Mouse (Mus musculus): ENCODE data around the gene Inpp5b. TPM values are rescaled to one million over a fixed set of nuclear protein-coding genes. Genes with fewer than 3 reads are reported as not detected.
A peak's percentile ranks its signal among the peaks of the same experiment; 100 is the strongest.

Inpp5b gene
- polyA plus RNA-seq, 1 experiment from 2014 or later = 23.7 TPM

- H3K4me3 ChIP-seq (ENCODE audit: low read depth, low read length) = no peak overlapping the region
- no peak for DNase-seq (ENCODE audit: low spot score)
Observed at GRCm38 (mm10) chr4:124809136-124809883, 67.7 kb downstream of the Inpp5b start.

GRCm38 (mm10) chr4:124810056-124810455 is 68.4 kb downstream of the Inpp5b start:
- no peaks in the 10 kb centered on the region for H3K9me3 ChIP-seq (ENCODE audit: control insufficient read depth, low read length)
- no peaks in the 10 kb centered on the region for H3K27me3 ChIP-seq (replicated peaks; ENCODE audit: control insufficient read depth, insufficient read depth, low read length)
- DNase-seq (ENCODE audit: low spot score) (no peak), ATAC-seq (ENCODE audit: low read depth) (no peak)
- H3K36me3 ChIP-seq (ENCODE audit: control insufficient read depth, insufficient read depth, low read length) = peaks cover 38% of the 10 kb centered on the region
- H3K4me3 ChIP-seq (ENCODE audit: low read depth, low read length) = no peak overlapping the region
- H3K9ac ChIP-seq (ENCODE audit: low read depth, low read length) = no peak overlapping the region
- 88% methylated on average over 7 of the region's 7 CpGs for WGBS
- H3K4me1 ChIP-seq (ENCODE audit: control insufficient read depth, insufficient read depth, low read length) = no peaks in the 10 kb centered on the region
- H3K4me2 ChIP-seq (ENCODE audit: low read depth, low read length) = no peak overlapping the region
- H3K27ac ChIP-seq (replicated peaks; ENCODE audit: low read depth, low read length) = no peak overlapping the region

More at GRCm38 (mm10) chr4:124809136-124809883, 67.7 kb downstream of the Inpp5b start:
- Histone ChIP-seq H3K9me3 (ENCODE audit: control insufficient read depth, low read length) (no peaks in the 10 kb centered on the region), H3K27me3 (replicated peaks; ENCODE audit: control insufficient read depth, insufficient read depth, low read length) (no peaks in the 10 kb centered on the region), H3K9ac (ENCODE audit: low read depth, low read length) (no peak overlapping the region), H3K4me2 (ENCODE audit: low read depth, low read length) (no peak overlapping the region), H3K4me1 (ENCODE audit: control insufficient read depth, insufficient read depth, low read length) (no peaks in the 10 kb centered on the region), H3K27ac (replicated peaks; ENCODE audit: low read depth, low read length) (no peak overlapping the region), H3K36me3 (ENCODE audit: control insufficient read depth, insufficient read depth, low read length) (peaks cover 42% of the 10 kb centered on the region)
- WGBS = 81% methylated on average over 8 of the region's 9 CpGs
- ATAC-seq (ENCODE audit: low read depth) = no peak

- Histone ChIP-seq H3K27me3 (replicated peaks; ENCODE audit: control insufficient read depth, insufficient read depth, low read length) (no peaks in the 10 kb centered on the region), H3K4me1 (ENCODE audit: control insufficient read depth, insufficient read depth, low read length) (no peaks in the 10 kb centered on the region), H3K9me3 (ENCODE audit: control insufficient read depth, low read length) (no peaks in the 10 kb centered on the region), H3K9ac (ENCODE audit: low read depth, low read length) (no peak overlapping the region), H3K36me3 (ENCODE audit: control insufficient read depth, insufficient read depth, low read length) (peaks cover 27% of the 10 kb centered on the region), H3K4me3 (ENCODE audit: low read depth, low read length) (no peak overlapping the region), H3K4me2 (ENCODE audit: low read depth, low read length) (no peak overlapping the region), H3K27ac (replicated peaks; ENCODE audit: low read depth, low read length) (no peak overlapping the region)
- WGBS = 53% methylated on average over 8 of the region's 9 CpGs
- ATAC-seq (ENCODE audit: low read depth) (no peak), DNase-seq (ENCODE audit: low spot score) (no peak)
Observed at GRCm38 (mm10) chr4:124811347-124811975, 69.8 kb downstream of the Inpp5b start.

- no peak overlapping the region for H3K4me3 ChIP-seq (ENCODE audit: low read depth, low read length)
- 93% methylated on average over 11 of the region's 11 CpGs for whole genome bisulfite sequencing
Observed at GRCm38 (mm10) chr4:124815901-124816300, 74.3 kb downstream of the Inpp5b start.

GRCm38 (mm10) chr4:124817803-124818202 is 76.2 kb downstream of the Inpp5b start:
- WGBS = 30% methylated on average over 6 of the region's 6 CpGs
- Histone ChIP-seq H3K9me3 (ENCODE audit: control insufficient read depth, low read length) (no peaks in the 10 kb centered on the region), H3K27ac (replicated peaks; ENCODE audit: low read depth, low read length) (no peak overlapping the region), H3K4me1 (ENCODE audit: control insufficient read depth, insufficient read depth, low read length) (no peaks in the 10 kb centered on the region), H3K4me3 (ENCODE audit: low read depth, low read length) (no peak overlapping the region), H3K4me2 (ENCODE audit: low read depth, low read length) (no peak overlapping the region), H3K9ac (ENCODE audit: low read depth, low read length) (no peak overlapping the region), H3K27me3 (replicated peaks; ENCODE audit: control insufficient read depth, insufficient read depth, low read length) (no peaks in the 10 kb centered on the region), H3K36me3 (ENCODE audit: control insufficient read depth, insufficient read depth, low read length) (peaks cover 31% of the 10 kb centered on the region)
- ATAC-seq (ENCODE audit: low read depth) = peak; percentile 57; the same call in 1 of the 2 replicates
- peak; percentile 51 for DNase-seq (ENCODE audit: low spot score)

More at GRCm38 (mm10) chr4:124815901-124816300, 74.3 kb downstream of the Inpp5b start:
- H3K4me1 ChIP-seq (ENCODE audit: control insufficient read depth, insufficient read depth, low read length) = no peaks in the 10 kb centered on the region
- DNase-seq (ENCODE audit: low spot score) (no peak), ATAC-seq (ENCODE audit: low read depth) (no peak)
- H3K36me3 ChIP-seq (ENCODE audit: control insufficient read depth, insufficient read depth, low read length) = peaks cover 21% of the 10 kb centered on the region
- H3K27ac ChIP-seq (replicated peaks; ENCODE audit: low read depth, low read length) = no peak overlapping the region
- no peak overlapping the region for H3K9ac ChIP-seq (ENCODE audit: low read depth, low read length)
- no peaks in the 10 kb centered on the region for H3K27me3 ChIP-seq (replicated peaks; ENCODE audit: control insufficient read depth, insufficient read depth, low read length)
- H3K9me3 ChIP-seq (ENCODE audit: control insufficient read depth, low read length) = no peaks in the 10 kb centered on the region
- no peak overlapping the region for H3K4me2 ChIP-seq (ENCODE audit: low read depth, low read length)

- Histone ChIP-seq H3K27ac (replicated peaks; ENCODE audit: low read depth, low read length) (no peak overlapping the region), H3K9ac (ENCODE audit: low read depth, low read length) (no peak overlapping the region), H3K4me1 (ENCODE audit: control insufficient read depth, insufficient read depth, low read length) (no peaks in the 10 kb centered on the region), H3K4me2 (ENCODE audit: low read depth, low read length) (no peak overlapping the region), H3K9me3 (ENCODE audit: control insufficient read depth, low read length) (no peaks in the 10 kb centered on the region), H3K4me3 (ENCODE audit: low read depth, low read length) (no peak overlapping the region), H3K27me3 (replicated peaks; ENCODE audit: control insufficient read depth, insufficient read depth, low read length) (no peaks in the 10 kb centered on the region), H3K36me3 (ENCODE audit: control insufficient read depth, insufficient read depth, low read length) (peaks cover 41% of the 10 kb centered on the region)
- WGBS = 91% methylated on average over 4 of the region's 4 CpGs
- ATAC-seq (ENCODE audit: low read depth) (no peak), DNase-seq (ENCODE audit: low spot score) (no peak)
Observed at GRCm38 (mm10) chr4:124818832-124819231, 77.2 kb downstream of the Inpp5b start.

- DNase-seq (ENCODE audit: low spot score) (no peak), ATAC-seq (ENCODE audit: low read depth) (no peak)
- no peak overlapping the region for H3K4me2 ChIP-seq (ENCODE audit: low read depth, low read length)
- H3K27me3 ChIP-seq (replicated peaks; ENCODE audit: control insufficient read depth, insufficient read depth, low read length) = no peaks in the 10 kb centered on the region
- H3K9me3 ChIP-seq (ENCODE audit: control insufficient read depth, low read length) = no peaks in the 10 kb centered on the region
- no peak overlapping the region for H3K9ac ChIP-seq (ENCODE audit: low read depth, low read length)
- H3K4me3 ChIP-seq (ENCODE audit: low read depth, low read length) = no peak overlapping the region
- no peaks in the 10 kb centered on the region for H3K4me1 ChIP-seq (ENCODE audit: control insufficient read depth, insufficient read depth, low read length)
- 88% methylated on average over 6 of the region's 6 CpGs for WGBS
- no peak overlapping the region for H3K27ac ChIP-seq (replicated peaks; ENCODE audit: low read depth, low read length)
- H3K36me3 ChIP-seq (ENCODE audit: control insufficient read depth, insufficient read depth, low read length) = peaks cover 87% of the 10 kb centered on the region
Observed at GRCm38 (mm10) chr4:124824967-124825366, 83.3 kb downstream of the Inpp5b start.

- Histone ChIP-seq H3K4me2 (ENCODE audit: low read depth, low read length) (no peak overlapping the region), H3K9me3 (ENCODE audit: control insufficient read depth, low read length) (no peaks in the 10 kb centered on the region), H3K27ac (replicated peaks; ENCODE audit: low read depth, low read length) (no peak overlapping the region), H3K9ac (ENCODE audit: low read depth, low read length) (no peak overlapping the region), H3K4me3 (ENCODE audit: low read depth, low read length) (no peak overlapping the region), H3K36me3 (ENCODE audit: control insufficient read depth, insufficient read depth, low read length) (peaks cover 88% of the 10 kb centered on the region), H3K27me3 (replicated peaks; ENCODE audit: control insufficient read depth, insufficient read depth, low read length) (no peaks in the 10 kb centered on the region), H3K4me1 (ENCODE audit: control insufficient read depth, insufficient read depth, low read length) (no peaks in the 10 kb centered on the region)
- no peak for DNase-seq (ENCODE audit: low spot score)
- ATAC-seq (ENCODE audit: low read depth) = no peak
- WGBS = 94% methylated on average over 21 of the region's 21 CpGs
Observed at GRCm38 (mm10) chr4:124825371-124825965, 83.8 kb downstream of the Inpp5b start.

Data from embryonic facial prominence, embryonic 14.5 days (tissue).